Mouse (Mus musculus) stomach, embryonic 16.5 days (tissue): ENCODE data around the gene Gclm. TPM values are rescaled to one million over a fixed set of nuclear protein-coding genes. Genes with fewer than 3 reads are reported as not detected.

Experiments used
- ATAC-seq: fragments of 200-750 bp; cut with Nextera tagmentation; 2 replicates; pipeline ENCODE4 v1.8.0; 2017; ENCODE audit warnings: moderate number of reproducible peaks, moderate TSS enrichment; ENCODE audit not compliant: insufficient read depth, low FRiP score
- H3K27ac ChIP-seq: fragments of 300-500 bp; sonication (generic); 2 replicates; pipeline ENCODE4 v1.5.1; 2014; ENCODE audit warnings: low read length
- H3K27me3 ChIP-seq: fragments of 300-500 bp; sonication (generic); 2 replicates; pipeline ENCODE4 v1.6.1; 2014; ENCODE audit warnings: low read length, control low read depth, mixed read lengths; ENCODE audit not compliant: control insufficient read depth, insufficient read depth
- H3K36me3 ChIP-seq: fragments of 300-500 bp; sonication (generic); 2 replicates; pipeline ENCODE4 v1.6.1; 2014; ENCODE audit warnings: low read length; ENCODE audit not compliant: control insufficient read depth, insufficient read depth
- H3K4me1 ChIP-seq: fragments of 300-500 bp; sonication (generic); 2 replicates; pipeline ENCODE4 v1.6.1; 2014; ENCODE audit warnings: low read length, control low read depth, mixed read lengths; ENCODE audit not compliant: control insufficient read depth, insufficient read depth
- H3K4me2 ChIP-seq: fragments of 300-500 bp; sonication (generic); 2 replicates; pipeline ENCODE4 v1.6.1; 2014; ENCODE audit warnings: low read depth, low read length, mixed read lengths
- H3K4me3 ChIP-seq: fragments of 300-500 bp; sonication (generic); replicated peaks from 2 replicates; pipeline ENCODE4 v1.5.1; 2014; ENCODE audit warnings: mild to moderate bottlenecking, low read length
- H3K9ac ChIP-seq: fragments of 300-500 bp; sonication (generic); 2 replicates; pipeline ENCODE4 v1.6.1; 2014; ENCODE audit warnings: low read length
- H3K9me3 ChIP-seq: fragments of 300-500 bp; sonication (generic); replicated peaks from 2 replicates; pipeline ENCODE4 v1.6.1; 2016; ENCODE audit warnings: low read length, control low read depth; ENCODE audit not compliant: control insufficient read depth
- WGBS: fragments of 180-500 bp; shearing (Covaris S2); extraction: QIAGEN DNeasy Blood & Tissue Kit; methylation state at CpG from one replicate; pipeline ENCODE4 v1.1.7; 2014; 5-methylcytosine and 5-hydroxymethylcytosine counted together
- microRNA counts: library from miRNA; unstranded; fragments of <30 nt; microRNA quantifications from one replicate; lab custom pipeline; 2016
- microRNA-seq: library from miRNA; unstranded; fragments of <30 nt; microRNA quantifications from one replicate; pipeline ENCODE4, GENCODE M21; 2016
- polyA plus RNA-seq: library from polyadenylated mRNA; unstranded; fragments of >200 nt; fragmentation: Nextera tagmentation; extraction: Ambion mirVana; gene quantifications from 2 replicates; pipeline ENCODE4 v1.2.1, GENCODE M21; 2015

The Gclm gene
- polyA plus RNA-seq, 1 experiment from 2014 or later = 60.8 TPM

GRCm38 (mm10) chr3:122312936-122313629, 67.7 kb downstream of the Gclm start:
- no peak overlapping the region for H3K4me3 ChIP-seq
- no peak overlapping the region for H3K4me2 ChIP-seq
- no peaks in the 10 kb centered on the region for H3K36me3 ChIP-seq
- H3K27me3 ChIP-seq = no peaks in the 10 kb centered on the region
- WGBS = 64% methylated on average over 10 of the region's 10 CpGs
- H3K4me1 ChIP-seq = peaks cover 12% of the 10 kb centered on the region
- H3K9me3 ChIP-seq = no peaks in the 10 kb centered on the region
- no peak overlapping the region; the same call in 1 of the 2 replicates for H3K27ac ChIP-seq
- H3K9ac ChIP-seq = no peak overlapping the region
- no peak for ATAC-seq

GRCm38 (mm10) chr3:122313936-122314335, 68.6 kb downstream of the Gclm start:
- 42% methylated on average over 7 of the region's 7 CpGs for WGBS
- no peak overlapping the region for H3K9ac ChIP-seq
- ATAC-seq = peak; percentile 77; the same call in 1 of the 2 replicates
- H3K9me3 ChIP-seq = no peaks in the 10 kb centered on the region
- no peaks in the 10 kb centered on the region for H3K27me3 ChIP-seq
- no peak overlapping the region for H3K4me3 ChIP-seq
- H3K4me2 ChIP-seq = no peak overlapping the region
- no peaks in the 10 kb centered on the region for H3K36me3 ChIP-seq
- peaks cover 12% of the 10 kb centered on the region for H3K4me1 ChIP-seq
- H3K27ac ChIP-seq = no peak overlapping the region; the same call in 1 of the 2 replicates

DNA sequence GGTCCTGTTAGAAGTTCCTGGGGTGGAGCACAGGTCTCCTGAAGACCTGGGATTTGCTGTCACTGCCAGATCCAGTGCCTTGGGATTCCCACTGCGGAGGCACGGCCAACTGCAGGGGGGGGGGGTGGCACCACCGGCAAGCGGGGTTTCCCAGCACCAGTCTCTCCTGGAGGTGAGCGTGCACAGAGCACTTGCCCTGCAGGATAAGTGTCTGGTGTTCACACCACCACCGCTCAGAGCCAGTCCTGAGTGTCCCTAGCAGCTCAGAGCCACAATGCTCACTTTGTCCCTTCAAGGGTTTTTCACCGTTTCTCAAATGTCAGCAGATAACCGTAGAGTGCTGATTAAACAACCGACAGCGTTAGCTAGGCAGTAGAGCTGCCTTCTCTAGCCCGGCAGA, 71.3 kb downstream of the Gclm start:
- no peak overlapping the region for H3K27ac ChIP-seq
- H3K4me2 ChIP-seq = peak overlapping the region; percentile 38
- peak overlapping the region; percentile 31 for H3K9ac ChIP-seq
- no peaks in the 10 kb centered on the region for H3K9me3 ChIP-seq
- H3K4me3 ChIP-seq = 0 out of 2 replicates have a peak overlapping the region, but pooled peaks have one; percentile 3
- no peak for ATAC-seq
- no peaks in the 10 kb centered on the region for H3K27me3 ChIP-seq
- H3K4me1 ChIP-seq = peaks cover 13% of the 10 kb centered on the region
- H3K36me3 ChIP-seq = no peaks in the 10 kb centered on the region
- 22% methylated on average over 11 of the region's 11 CpGs for WGBS

DNA sequence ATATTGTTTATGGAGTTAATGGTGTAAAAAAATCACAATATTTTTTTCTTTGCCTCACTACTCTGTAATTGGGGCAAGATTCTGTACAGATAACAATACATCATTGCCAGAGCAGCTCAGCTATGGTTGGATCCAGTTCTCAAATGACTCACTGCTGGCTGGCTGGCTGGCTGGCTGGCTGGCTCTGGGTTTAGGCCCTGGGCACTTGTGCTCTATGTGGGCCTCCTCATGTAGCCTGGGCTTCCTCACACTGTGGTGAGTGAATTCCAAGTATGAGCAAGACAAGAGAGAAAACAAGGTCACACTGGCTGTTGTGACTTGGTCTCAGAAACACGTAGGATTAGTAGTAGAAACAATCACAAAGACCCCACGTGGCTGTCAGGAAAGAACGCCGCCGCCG, 72.0 kb downstream of the Gclm start:
- Histone ChIP-seq H3K36me3 (no peaks in the 10 kb centered on the region), H3K27me3 (no peaks in the 10 kb centered on the region), H3K9ac (no peak overlapping the region), H3K4me1 (peaks cover 19% of the 10 kb centered on the region), H3K4me2 (no peak overlapping the region), H3K27ac (no peak overlapping the region), H3K4me3 (no peak overlapping the region), H3K9me3 (no peaks in the 10 kb centered on the region)
- ATAC-seq = no peak
- 92% methylated on average over 6 of the region's 6 CpGs for WGBS

MicroRNA genes within 50 kb of the gene (microRNA counts, 519-probe panel; counts per million panel counts)
- 1,732 counts per million, percentile 28 among the panel's probes with 10 or more counts for microRNA mmu-miR-760 (lab: Ali Mortazavi, UCI)

Small RNA genes within 50 kb of the gene (microRNA-seq; reads per million reads assigned to microRNA genes)
- not detected for gene Gm22903
- 44.8 reads per million, percentile 46 among the genes with 10 or more reads in this experiment for gene Mir760

Other genes with a start within 250 kb of the Gclm start
- 0.84 and 0.87 TPM in 2 replicates for gene Abca4, start 201.1 kb upstream of the Gclm start, polyA plus RNA-seq
- gene Dnttip2, start 28.8 kb downstream of the Gclm start, polyA plus RNA-seq = 57.6 and 61.7 TPM in 2 replicates
- 11.1 and 13.7 TPM in 2 replicates for gene Bcar3, start 48.6 kb downstream of the Gclm start, polyA plus RNA-seq